In genomic region chr10:79821731-79822130, GRCm38 (mm10) we compare ENCODE assay signal across 18 mouse cellular contexts. TPM values are rescaled to one million over a fixed set of nuclear protein-coding genes. Genes with fewer than 3 reads are reported as not detected.
A peak's percentile ranks its signal among the peaks of the same experiment; 100 is the strongest.
DNase-seq lines count a peak whose midpoint lies in the region; ATAC-seq lines count a peak whose summit lies in the region.
"Had no signal": no experiment of that assay in that cellular context is flagged by ENCODE, and none has a peak within 500 bp of the region (broad histone marks: within the 10 kb centered on the region; RNA-seq: fewer than 3 reads in every experiment).

No protein-coding gene starts in this region.

- H3K4me1 ChIP-seq in hindbrain, embryonic 10.5 days (replicated peaks), result peaks cover 44% of the 10 kb centered on the region
- no peaks in the 10 kb centered on the region for H3K4me1 ChIP-seq in hindbrain, embryonic 16.5 days (ENCODE audit: control insufficient read depth, insufficient read depth, low read depth, low read length)
- H3K4me1 ChIP-seq in lung, embryonic 15.5 days, result peaks cover 21% of the 10 kb centered on the region
- peaks cover 10% of the 10 kb centered on the region for H3K4me1 ChIP-seq in embryonic facial prominence, embryonic 14.5 days (ENCODE audit: control insufficient read depth, insufficient read depth, low read length)
- H3K4me1 ChIP-seq in stomach, embryonic 15.5 days, result peaks cover 36% of the 10 kb centered on the region

- H3K27me3 ChIP-seq in hindbrain, embryonic 10.5 days (ENCODE audit: insufficient read depth, poor library complexity, severe bottlenecking), result no peaks in the 10 kb centered on the region
- H3K27me3 ChIP-seq in hindbrain, embryonic 16.5 days (replicated peaks; ENCODE audit: control insufficient read depth, insufficient read depth, low read length), result no peaks in the 10 kb centered on the region
- no peaks in the 10 kb centered on the region for H3K27me3 ChIP-seq in lung, embryonic 15.5 days
- H3K27me3 ChIP-seq in embryonic facial prominence, embryonic 14.5 days (replicated peaks; ENCODE audit: control insufficient read depth, insufficient read depth, low read length), result no peaks in the 10 kb centered on the region
- H3K27me3 ChIP-seq in stomach, embryonic 15.5 days (replicated peaks), result no peaks in the 10 kb centered on the region
- H3K27me3 ChIP-seq: heart, embryonic 12.5 days; limb, embryonic 15.5 days had no signal

- no peak overlapping the region for H3K4me2 ChIP-seq in hindbrain, embryonic 16.5 days (ENCODE audit: low read length)
- peak overlapping the region; percentile 44; the same call in 1 of the 2 replicates for H3K4me2 ChIP-seq in lung, embryonic 15.5 days
- no peak overlapping the region for H3K4me2 ChIP-seq in embryonic facial prominence, embryonic 14.5 days (ENCODE audit: low read depth, low read length)
- H3K4me2 ChIP-seq in stomach, embryonic 15.5 days, result peak overlapping the region; percentile 41
- H3K4me2 ChIP-seq: heart, embryonic 12.5 days had no signal

- H3K36me3 ChIP-seq in hindbrain, embryonic 10.5 days, result peaks cover 41% of the 10 kb centered on the region
- H3K36me3 ChIP-seq in hindbrain, embryonic 16.5 days (ENCODE audit: control insufficient read depth, insufficient read depth, low read length), result peaks cover 17% of the 10 kb centered on the region
- peaks cover 9% of the 10 kb centered on the region; the same call in 1 of the 2 replicates for H3K36me3 ChIP-seq in lung, embryonic 15.5 days
- peaks cover 26% of the 10 kb centered on the region for H3K36me3 ChIP-seq in embryonic facial prominence, embryonic 14.5 days (ENCODE audit: control insufficient read depth, insufficient read depth, low read length)
- H3K36me3 ChIP-seq in stomach, embryonic 15.5 days, result peaks cover 13% of the 10 kb centered on the region; the same call in 1 of the 2 replicates

- no peak for DNase-seq in hindbrain, embryonic 10.5 days (ENCODE audit: low spot score)
- no peak for DNase-seq in lung, postnatal 36 days
- no peak for DNase-seq in embryonic facial prominence, embryonic 14.5 days (ENCODE audit: low spot score)
- DNase-seq in gastrocnemius, postnatal 4 days (ENCODE audit: low spot score in 2 of 2), result no peak
- DNase-seq: adrenal gland, postnatal 10 days; cerebellum, adult 9-10 months; embryo, embryonic 11 days; gastrocnemius, adult 2 months; right cerebral cortex, postnatal 4 days; thymus, postnatal 4 days had no signal

- H3K4me3 ChIP-seq in hindbrain, embryonic 10.5 days, result no peak overlapping the region
- no peak overlapping the region for H3K4me3 ChIP-seq in hindbrain, embryonic 16.5 days (ENCODE audit: low read length)
- H3K4me3 ChIP-seq in lung, embryonic 15.5 days, result no peak overlapping the region
- no peak overlapping the region for H3K4me3 ChIP-seq in embryonic facial prominence, embryonic 14.5 days (ENCODE audit: low read depth, low read length)
- H3K4me3 ChIP-seq in stomach, embryonic 15.5 days (replicated peaks), result peak overlapping the region; percentile 20
- H3K4me3 ChIP-seq: gastrocnemius, adult 2 months; heart, embryonic 12.5 days; limb, embryonic 15.5 days; megakaryocyte, embryonic 14.5 days had no signal

- H3K9me3 ChIP-seq in hindbrain, embryonic 10.5 days, result no peaks in the 10 kb centered on the region
- no peaks in the 10 kb centered on the region for H3K9me3 ChIP-seq in hindbrain, embryonic 16.5 days (ENCODE audit: control insufficient read depth, low read length)
- H3K9me3 ChIP-seq in lung, embryonic 15.5 days, result no peaks in the 10 kb centered on the region
- H3K9me3 ChIP-seq in embryonic facial prominence, embryonic 14.5 days (ENCODE audit: control insufficient read depth, low read length), result no peaks in the 10 kb centered on the region
- no peaks in the 10 kb centered on the region for H3K9me3 ChIP-seq in stomach, embryonic 15.5 days
- H3K9me3 ChIP-seq: heart, embryonic 12.5 days; limb, embryonic 15.5 days had no signal

- no peak for ATAC-seq in hindbrain, embryonic 16.5 days
- no peak for ATAC-seq in lung, embryonic 15.5 days (ENCODE audit: borderline replicate concordance, extremely low read depth, low FRiP score, low TSS enrichment)
- no peak for ATAC-seq in embryonic facial prominence, embryonic 14.5 days (ENCODE audit: low read depth)
- ATAC-seq in stomach, embryonic 15.5 days (ENCODE audit: insufficient read depth, low FRiP score, low read depth), result no peak

- H3K9ac ChIP-seq in hindbrain, embryonic 16.5 days (ENCODE audit: low read depth, low read length), result no peak overlapping the region
- no peak overlapping the region for H3K9ac ChIP-seq in lung, embryonic 15.5 days
- H3K9ac ChIP-seq in embryonic facial prominence, embryonic 14.5 days (ENCODE audit: low read depth, low read length), result peak overlapping the region; percentile 57; the same call in 1 of the 2 replicates
- no peak overlapping the region for H3K9ac ChIP-seq in stomach, embryonic 15.5 days
- H3K9ac ChIP-seq: limb, embryonic 15.5 days had no signal

- WGBS in hindbrain, embryonic 10.5 days, result 85% methylated on average over 12 of the region's 12 CpGs
- 91% methylated on average over 12 of the region's 12 CpGs for WGBS in hindbrain, embryonic 16.5 days
- 80% methylated on average over 12 of the region's 12 CpGs for WGBS in lung, embryonic 15.5 days
- 88% methylated on average over 12 of the region's 12 CpGs for WGBS in embryonic facial prominence, embryonic 14.5 days
- WGBS in stomach, embryonic 15.5 days, result 84% methylated on average over 12 of the region's 12 CpGs

- peak overlapping the region; percentile 69; the same call in 1 of the 2 replicates for H3K27ac ChIP-seq in hindbrain, embryonic 10.5 days
- no peak overlapping the region for H3K27ac ChIP-seq in hindbrain, embryonic 16.5 days (ENCODE audit: low read depth, low read length)
- H3K27ac ChIP-seq in lung, embryonic 15.5 days, result peak overlapping the region; percentile 55; the same call in 1 of the 2 replicates
- H3K27ac ChIP-seq in embryonic facial prominence, embryonic 14.5 days (replicated peaks; ENCODE audit: low read depth, low read length), result peak overlapping the region; percentile 65
- peak overlapping the region; percentile 85 for H3K27ac ChIP-seq in stomach, embryonic 15.5 days

RNA-seq across cellular contexts. Expression of gene Misp, which starts 0.9 kb away (rescaled TPM):
- polyA plus RNA-seq in hindbrain, embryonic 10.5 days (2016; fragmentation: Nextera tagmentation; extraction: Ambion mirVana), result 1.0 and 2.4 TPM in 2 replicates
- 0.46 and 0.59 TPM in 2 replicates for polyA plus RNA-seq in hindbrain, embryonic 16.5 days (2015; fragmentation: Nextera tagmentation; extraction: Ambion mirVana)
- 7.7 and 10.2 TPM in 2 replicates for polyA plus RNA-seq in lung, embryonic 15.5 days (2015; fragmentation: Nextera tagmentation; extraction: Ambion mirVana)
- 2.3 and 3.9 TPM in 2 replicates for polyA plus RNA-seq in embryonic facial prominence, embryonic 14.5 days (2014; fragmentation: Nextera tagmentation; extraction: Ambion mirVana)
- polyA plus RNA-seq in stomach, embryonic 15.5 days (2015; fragmentation: Nextera tagmentation; extraction: Ambion mirVana), result 50.0 and 67.2 TPM in 2 replicates
- under 1 TPM in 1 of 2 experiments, not detected in 1; 0.42 TPM for total RNA-seq in gastrocnemius, postnatal 4 days (2021)
- total RNA-seq: gastrocnemius, adult 2 months; hematopoietic stem cell, adult 5-6 weeks; MEL had no signal

RNA-seq across cellular contexts. Expression of gene Palm, which starts 28.4 kb away (rescaled TPM):
- 142 and 175 TPM in 2 replicates for polyA plus RNA-seq in hindbrain, embryonic 10.5 days (2016; fragmentation: Nextera tagmentation; extraction: Ambion mirVana)
- 297 and 309 TPM in 2 replicates for polyA plus RNA-seq in hindbrain, embryonic 16.5 days (2015; fragmentation: Nextera tagmentation; extraction: Ambion mirVana)
- 61.3 and 63.7 TPM in 2 replicates for polyA plus RNA-seq in lung, embryonic 15.5 days (2015; fragmentation: Nextera tagmentation; extraction: Ambion mirVana)
- 62.5 and 75.4 TPM in 2 replicates for polyA plus RNA-seq in embryonic facial prominence, embryonic 14.5 days (2014; fragmentation: Nextera tagmentation; extraction: Ambion mirVana)
- 53.3 and 54.1 TPM in 2 replicates for polyA plus RNA-seq in stomach, embryonic 15.5 days (2015; fragmentation: Nextera tagmentation; extraction: Ambion mirVana)
- total RNA-seq in gastrocnemius, postnatal 4 days (2021), result 10 to 100 TPM; 42.1 to 50.8 TPM

RNA-seq across cellular contexts. Expression of gene Prss57, which starts 31.0 kb away (rescaled TPM):
- 0.10 TPM in 1 of 2 replicates, not detected in the other for polyA plus RNA-seq in hindbrain, embryonic 10.5 days (2016; fragmentation: Nextera tagmentation; extraction: Ambion mirVana)
- 0.31 TPM in 1 of 2 replicates, not detected in the other for polyA plus RNA-seq in hindbrain, embryonic 16.5 days (2015; fragmentation: Nextera tagmentation; extraction: Ambion mirVana)
- 0.40 and 1.9 TPM in 2 replicates for polyA plus RNA-seq in lung, embryonic 15.5 days (2015; fragmentation: Nextera tagmentation; extraction: Ambion mirVana)
- polyA plus RNA-seq in embryonic facial prominence, embryonic 14.5 days (2014; fragmentation: Nextera tagmentation; extraction: Ambion mirVana), result 0.16 TPM in 1 of 2 replicates, not detected in the other
- 0.23 and 0.31 TPM in 2 replicates for polyA plus RNA-seq in stomach, embryonic 15.5 days (2015; fragmentation: Nextera tagmentation; extraction: Ambion mirVana)
- not detected for total RNA-seq in gastrocnemius, postnatal 4 days (2021)
- total RNA-seq: gastrocnemius, adult 2 months had no signal

RNA-seq across cellular contexts. Expression of gene Ptbp1, which starts 32.5 kb away (rescaled TPM):
- 288 and 338 TPM in 2 replicates for polyA plus RNA-seq in hindbrain, embryonic 10.5 days (2016; fragmentation: Nextera tagmentation; extraction: Ambion mirVana)
- 61.2 and 79.2 TPM in 2 replicates for polyA plus RNA-seq in hindbrain, embryonic 16.5 days (2015; fragmentation: Nextera tagmentation; extraction: Ambion mirVana)
- 367 and 368 TPM in 2 replicates for polyA plus RNA-seq in lung, embryonic 15.5 days (2015; fragmentation: Nextera tagmentation; extraction: Ambion mirVana)
- polyA plus RNA-seq in embryonic facial prominence, embryonic 14.5 days (2014; fragmentation: Nextera tagmentation; extraction: Ambion mirVana), result 198 and 254 TPM in 2 replicates
- 295 and 299 TPM in 2 replicates for polyA plus RNA-seq in stomach, embryonic 15.5 days (2015; fragmentation: Nextera tagmentation; extraction: Ambion mirVana)
- total RNA-seq in gastrocnemius, postnatal 4 days (2021), result 100 to 1,000 TPM; 167 to 170 TPM

RNA-seq across cellular contexts. Expression of gene Fstl3, which starts 44.7 kb away (rescaled TPM):
- polyA plus RNA-seq in hindbrain, embryonic 10.5 days (2016; fragmentation: Nextera tagmentation; extraction: Ambion mirVana), result 1.7 and 1.8 TPM in 2 replicates
- 2.6 and 3.0 TPM in 2 replicates for polyA plus RNA-seq in hindbrain, embryonic 16.5 days (2015; fragmentation: Nextera tagmentation; extraction: Ambion mirVana)
- 19.2 and 20.5 TPM in 2 replicates for polyA plus RNA-seq in lung, embryonic 15.5 days (2015; fragmentation: Nextera tagmentation; extraction: Ambion mirVana)
- polyA plus RNA-seq in embryonic facial prominence, embryonic 14.5 days (2014; fragmentation: Nextera tagmentation; extraction: Ambion mirVana), result 8.3 and 10.7 TPM in 2 replicates
- polyA plus RNA-seq in stomach, embryonic 15.5 days (2015; fragmentation: Nextera tagmentation; extraction: Ambion mirVana), result 14.8 and 15.5 TPM in 2 replicates
- 1 to 10 TPM; 1.1 to 2.1 TPM for total RNA-seq in gastrocnemius, postnatal 4 days (2021)

Comparison
In these comparisons a context has a peak if more than half of its experiments do, and no peak if none do; other contexts are left out.
1. H3K4me2 ChIP-seq: peak in lung, embryonic 15.5 days (single experiment) and stomach, embryonic 15.5 days (single experiment); none in hindbrain, embryonic 16.5 days (single experiment) and embryonic facial prominence, embryonic 14.5 days (single experiment).